Mouse (Mus musculus): Measurements from ENCODE around the gene Cnr1. TPM values are rescaled to one million over a fixed set of nuclear protein-coding genes. Genes with fewer than 3 reads are reported as not detected.

Gene Cnr1
- polyA plus RNA-seq, 1 experiment = 0.67 TPM

- Histone ChIP-seq H3K27me3 (ENCODE audit: control insufficient read depth, insufficient read depth, low read length) (no peaks in the 10 kb centered on the region), H3K27ac (ENCODE audit: insufficient read depth, low read depth, low read length) (no peak overlapping the region), H3K4me1 (ENCODE audit: control insufficient read depth, insufficient read depth, insufficient read length, low read length) (no peaks in the 10 kb centered on the region), H3K4me3 (ENCODE audit: low read depth, low read length) (no peak overlapping the region), H3K36me3 (ENCODE audit: control insufficient read depth, insufficient read depth, low read length) (no peaks in the 10 kb centered on the region)
- TF ChIP-seq CTCF (IDR thresholded peaks at IDR 0.05; ENCODE audit: extremely low read depth, insufficient read length, insufficient replicate concordance, low read depth, low read length) = no peak
- no peak for TF ChIP-seq POLR2A (IDR thresholded peaks at IDR 0.05; ENCODE audit: low read depth, low read length)
- WGBS = 84% methylated on average over 6 of the region's 6 CpGs
Measured at GRCm38 (mm10) chr4:33959841-33960240, 35.4 kb downstream of the Cnr1 start.

DNA sequence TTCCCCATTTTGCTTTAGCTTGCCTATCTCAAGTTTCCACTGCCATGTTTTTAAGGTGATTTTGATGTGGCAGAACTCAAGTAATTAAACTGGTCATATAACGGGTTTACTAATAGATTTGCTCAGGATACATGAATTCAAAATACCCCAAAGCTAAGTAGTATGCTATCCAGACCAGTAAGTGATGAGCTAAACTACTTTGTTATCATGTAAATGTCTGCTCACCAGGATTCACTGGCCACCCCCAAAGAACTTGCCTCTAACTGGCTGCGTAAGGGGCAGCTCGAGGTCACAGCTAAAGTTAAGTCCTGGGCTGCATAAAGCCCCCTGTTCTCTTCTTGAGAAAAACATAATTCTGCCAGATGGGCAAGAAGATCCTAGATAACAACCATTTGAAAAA is 46.3 kb downstream of the Cnr1 start:
- WGBS = 81% methylated on average over 3 of the region's 3 CpGs
- TF ChIP-seq CTCF (IDR thresholded peaks at IDR 0.05; ENCODE audit: extremely low read depth, insufficient read length, insufficient replicate concordance, low read depth, low read length) (no peak), POLR2A (IDR thresholded peaks at IDR 0.05; ENCODE audit: low read depth, low read length) (no peak)
- H3K36me3 ChIP-seq (ENCODE audit: control insufficient read depth, insufficient read depth, low read length) = no peaks in the 10 kb centered on the region
- H3K4me1 ChIP-seq (ENCODE audit: control insufficient read depth, insufficient read depth, insufficient read length, low read length) = no peaks in the 10 kb centered on the region
- H3K27ac ChIP-seq (ENCODE audit: insufficient read depth, low read depth, low read length) = no peak overlapping the region
- H3K27me3 ChIP-seq (ENCODE audit: control insufficient read depth, insufficient read depth, low read length) = no peaks in the 10 kb centered on the region
- no peak overlapping the region for H3K4me3 ChIP-seq (ENCODE audit: low read depth, low read length)

DNA sequence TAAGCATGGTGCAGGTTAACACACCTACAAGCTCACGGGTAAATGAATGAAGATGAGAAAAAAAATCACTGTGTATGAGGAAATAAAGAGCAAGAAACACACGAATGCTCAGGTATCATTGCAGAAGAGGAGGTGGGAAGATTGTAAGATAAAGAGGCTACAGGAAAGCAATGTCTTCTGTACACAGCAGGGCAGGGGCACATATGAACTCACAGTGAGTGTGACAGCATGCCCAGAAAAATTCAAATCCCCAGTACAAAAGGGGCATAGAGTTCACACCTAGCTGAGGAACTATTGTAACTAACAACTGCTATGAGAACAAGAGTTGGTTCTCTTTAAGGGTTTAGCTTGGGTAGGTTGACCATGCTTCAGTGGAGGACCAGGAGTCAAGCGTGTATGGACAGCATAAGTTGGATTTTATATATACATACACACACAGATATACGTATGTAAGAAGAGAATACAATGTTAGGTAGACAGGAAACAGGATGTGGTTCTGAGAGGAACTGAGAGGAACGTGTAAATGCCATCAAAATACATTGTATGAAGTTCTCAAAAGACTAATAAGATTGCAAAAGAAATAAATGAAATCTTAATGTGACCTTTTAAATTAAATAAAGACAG is 64.2 kb downstream of the Cnr1 start:
- H3K27ac ChIP-seq (ENCODE audit: insufficient read depth, low read depth, low read length) = no peak overlapping the region
- H3K36me3 ChIP-seq (ENCODE audit: control insufficient read depth, insufficient read depth, low read length) = no peaks in the 10 kb centered on the region
- H3K27me3 ChIP-seq (ENCODE audit: control insufficient read depth, insufficient read depth, low read length) = no peaks in the 10 kb centered on the region
- WGBS = 60% methylated on average over 5 of the region's 5 CpGs
- no peak overlapping the region for H3K4me3 ChIP-seq (ENCODE audit: low read depth, low read length)
- no peaks in the 10 kb centered on the region for H3K4me1 ChIP-seq (ENCODE audit: control insufficient read depth, insufficient read depth, insufficient read length, low read length)
- TF ChIP-seq POLR2A (IDR thresholded peaks at IDR 0.05; ENCODE audit: low read depth, low read length) = no peak
- no peak for TF ChIP-seq CTCF (IDR thresholded peaks at IDR 0.05; ENCODE audit: extremely low read depth, insufficient read length, insufficient replicate concordance, low read depth, low read length)

DNA sequence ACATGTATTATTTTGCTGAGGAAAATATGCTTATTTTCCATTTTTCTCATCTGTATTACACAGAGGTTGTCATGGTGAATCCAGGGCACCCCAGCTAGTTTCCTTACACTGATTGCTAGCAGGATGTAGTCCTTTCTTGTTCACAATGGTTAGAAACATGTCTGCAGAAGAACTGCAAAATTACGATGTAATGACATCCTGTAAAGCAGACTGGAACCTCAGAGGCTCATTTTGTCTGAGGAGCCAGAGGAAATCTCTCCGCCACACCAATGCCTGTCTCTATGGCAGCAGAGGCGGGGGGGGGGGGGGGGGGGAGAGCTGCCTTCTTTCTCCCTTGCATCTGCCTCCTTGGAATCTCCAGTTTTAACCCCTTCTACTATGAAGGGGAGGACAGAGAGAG is 68.3 kb downstream of the Cnr1 start:
- Histone ChIP-seq H3K27me3 (ENCODE audit: control insufficient read depth, insufficient read depth, low read length) (no peaks in the 10 kb centered on the region), H3K4me3 (ENCODE audit: low read depth, low read length) (no peak overlapping the region), H3K36me3 (ENCODE audit: control insufficient read depth, insufficient read depth, low read length) (no peaks in the 10 kb centered on the region), H3K4me1 (ENCODE audit: control insufficient read depth, insufficient read depth, insufficient read length, low read length) (no peaks in the 10 kb centered on the region), H3K27ac (ENCODE audit: insufficient read depth, low read depth, low read length) (no peak overlapping the region)
- 66% methylated on average over 3 of the region's 3 CpGs for WGBS
- TF ChIP-seq POLR2A (IDR thresholded peaks at IDR 0.05; ENCODE audit: low read depth, low read length) = no peak
- TF ChIP-seq CTCF (IDR thresholded peaks at IDR 0.05; ENCODE audit: extremely low read depth, insufficient read length, insufficient replicate concordance, low read depth, low read length) = no peak

- no peak overlapping the region for H3K27ac ChIP-seq (ENCODE audit: insufficient read depth, low read depth, low read length)
- TF ChIP-seq POLR2A (IDR thresholded peaks at IDR 0.05; ENCODE audit: low read depth, low read length) (no peak), CTCF (IDR thresholded peaks at IDR 0.05; ENCODE audit: extremely low read depth, insufficient read length, insufficient replicate concordance, low read depth, low read length) (no peak)
- no peaks in the 10 kb centered on the region for H3K27me3 ChIP-seq (ENCODE audit: control insufficient read depth, insufficient read depth, low read length)
- no peaks in the 10 kb centered on the region for H3K4me1 ChIP-seq (ENCODE audit: control insufficient read depth, insufficient read depth, insufficient read length, low read length)
- H3K36me3 ChIP-seq (ENCODE audit: control insufficient read depth, insufficient read depth, low read length) = no peaks in the 10 kb centered on the region
- no peak overlapping the region for H3K4me3 ChIP-seq (ENCODE audit: low read depth, low read length)
Measured at GRCm38 (mm10) chr4:33996382-33996781, 72.0 kb downstream of the Cnr1 start.

Other genes starting within 250 kb of the Cnr1 start
- gene Spaca1, start 125.6 kb downstream of the Cnr1 start, polyA plus RNA-seq (2012; rRNA removed) = not detected in 2 replicates

Measured in small intestine, adult 2 months (tissue).